Mouse (Mus musculus) bone marrow, adult 2 months (tissue): Measurements from ENCODE around the gene Olfr1018. TPM values are rescaled to one million over a fixed set of nuclear protein-coding genes. Genes with fewer than 3 reads are reported as not detected.

Source experiments
- H3K27ac ChIP-seq: fragments of 200-500 bp; 2 replicates; pipeline ENCODE4 v1.5.1; 2012; ENCODE audit warnings: low read depth, mild to moderate bottlenecking, control low read depth, inconsistent platforms, low read length; ENCODE audit not compliant: control insufficient read depth, poor library complexity, insufficient read depth
- H3K4me1 ChIP-seq: fragments of 200-500 bp; 2 replicates; pipeline ENCODE4 v1.6.1; 2011; ENCODE audit warnings: low read length; ENCODE audit not compliant: control insufficient read depth, insufficient read depth
- H3K4me3 ChIP-seq: fragments of 200-500 bp; replicated peaks from 2 replicates; pipeline ENCODE3; 2011; ENCODE audit warnings: mild to moderate bottlenecking, low read depth, low read length, control low read depth; ENCODE audit not compliant: control insufficient read depth
- CTCF ChIP-seq: fragments of 200-500 bp; IDR thresholded peaks from 2 replicates; pipeline ENCODE4 v1.5.1; 2011; ENCODE audit warnings: low read length, control low read depth; ENCODE audit not compliant: control insufficient read depth, insufficient read depth
- POLR2A ChIP-seq: fragments of 200-500 bp; IDR thresholded peaks from 2 replicates; pipeline ENCODE4 v1.6.1; 2011; ENCODE audit warnings: low read depth, mild to moderate bottlenecking, control low read depth, low read length, borderline replicate concordance; ENCODE audit not compliant: control insufficient read depth
- WGBS: fragments of 180-500 bp; shearing (Covaris S2); methylation state at CpG from one replicate; pipeline ENCODE4 v1.1.7; 2018; 5-methylcytosine and 5-hydroxymethylcytosine counted together
- polyA plus RNA-seq: library from polyadenylated mRNA; stranded (reverse); fragments of >200 nt; gene quantifications from 2 replicates; pipeline ENCODE4 v1.2.4, GENCODE M21; 2011; ENCODE audit warnings: low replicate concordance; ENCODE audit not compliant: missing spikeins, insufficient read depth, insufficient read length

Olfr1018 gene
- polyA plus RNA-seq: not detected in 2 replicates

- no peak within 1 kb of the TSS for H3K27ac ChIP-seq
- H3K4me3 ChIP-seq: no peak within 1 kb of the TSS
- TF ChIP-seq POLR2A (no peak), CTCF (no peak)
- H3K4me1 ChIP-seq: no peaks in the 10 kb centered on the region
Measured at GRCm38 (mm10) chr2:85818179-85818578, at the start of gene Olfr1018. TSS of gene Olfr1018 (plus strand) at chr2:85818479.

- TF ChIP-seq POLR2A: no peak
- TF ChIP-seq CTCF: no peak
- H3K4me3 ChIP-seq: no peak within 1 kb of the TSS
Measured at GRCm38 (mm10) chr2:85772413-85772812, 45.9 kb upstream of the Olfr1018 start, which contains the start of gene Olfr1014. TSS of gene Olfr1014 (plus strand) at chr2:85772713.

GRCm38 (mm10) chr2:85781717-85782116, 36.6 kb upstream of the Olfr1018 start, which contains the start of gene Olfr1015:
TSS of gene Olfr1015 (plus strand) at chr2:85782017.
- Histone ChIP-seq H3K27ac (no peak within 1 kb of the TSS), H3K4me1 (no peaks in the 10 kb centered on the region), H3K4me3 (no peak within 1 kb of the TSS)
- no peak for TF ChIP-seq POLR2A

More at GRCm38 (mm10) chr2:85772413-85772812, 45.9 kb upstream of the Olfr1018 start, which contains the start of gene Olfr1014:
- Histone ChIP-seq H3K27ac (no peak within 1 kb of the TSS), H3K4me1 (no peaks in the 10 kb centered on the region)

- WGBS: 64% methylated on average over 2 of the region's 2 CpGs
- no peak overlapping the region for H3K4me3 ChIP-seq
- no peak for TF ChIP-seq CTCF
Measured at GRCm38 (mm10) chr2:85792331-85792730, 25.9 kb upstream of the Olfr1018 start.

GRCm38 (mm10) chr2:85802444-85802843, 15.8 kb upstream of the Olfr1018 start, which contains the start of gene Olfr1016:
TSS of gene Olfr1016 (minus strand) at chr2:85802544.
- Histone ChIP-seq H3K4me1 (no peaks in the 10 kb centered on the region), H3K27ac (no peak within 1 kb of the TSS), H3K4me3 (no peak within 1 kb of the TSS)
- 76% methylated on average over 2 of the region's 2 CpGs for WGBS
- TF ChIP-seq CTCF (no peak), POLR2A (no peak)

More at GRCm38 (mm10) chr2:85792331-85792730, 25.9 kb upstream of the Olfr1018 start:
- Histone ChIP-seq H3K4me1 (no peaks in the 10 kb centered on the region), H3K27ac (no peak overlapping the region)

GRCm38 (mm10) chr2:85804501-85804900, 13.8 kb upstream of the Olfr1018 start:
- Histone ChIP-seq H3K27ac (no peak overlapping the region), H3K4me1 (no peaks in the 10 kb centered on the region), H3K4me3 (no peak overlapping the region)
- TF ChIP-seq POLR2A: no peak
- TF ChIP-seq CTCF: no peak
- WGBS: 83% methylated on average over 4 of the region's 4 CpGs

- TF ChIP-seq POLR2A (no peak), CTCF (no peak)
- H3K27ac ChIP-seq: no peak within 1 kb of the TSS
- no peak within 1 kb of the TSS for H3K4me3 ChIP-seq
- H3K4me1 ChIP-seq: no peaks in the 10 kb centered on the region
Measured at GRCm38 (mm10) chr2:85845383-85845782, 27.1 kb downstream of the Olfr1018 start, which contains the start of gene Olfr1019. TSS of gene Olfr1019 (minus strand) at chr2:85845483.

- TF ChIP-seq CTCF: no peak
- TF ChIP-seq POLR2A: no peak
Measured at GRCm38 (mm10) chr2:85846730-85847129, 28.5 kb downstream of the Olfr1018 start, which contains the start of gene Olfr1020. TSS of gene Olfr1020 (plus strand) at chr2:85847030.

GRCm38 (mm10) chr2:85868294-85868693, 50.0 kb downstream of the Olfr1018 start, which contains the start of gene Olfr1022:
TSS of gene Olfr1022 (plus strand) at chr2:85868594.
- WGBS: 44% methylated on average over 2 of the region's 2 CpGs
- TF ChIP-seq CTCF: no peak
- Histone ChIP-seq H3K4me1 (no peaks in the 10 kb centered on the region), H3K27ac (no peak within 1 kb of the TSS), H3K4me3 (no peak within 1 kb of the TSS)

More at GRCm38 (mm10) chr2:85846730-85847129, 28.5 kb downstream of the Olfr1018 start, which contains the start of gene Olfr1020:
- H3K4me3 ChIP-seq: no peak within 1 kb of the TSS
- WGBS: 62% methylated on average over 1 of the region's 1 CpGs
- H3K4me1 ChIP-seq: no peaks in the 10 kb centered on the region
- no peak within 1 kb of the TSS for H3K27ac ChIP-seq

Other genes with a start within 250 kb of the Olfr1018 start
- gene Olfr996, start 239.3 kb upstream of the Olfr1018 start, polyA plus RNA-seq: not detected in 2 replicates
- not detected in 2 replicates for gene Olfr998, start 229.5 kb upstream of the Olfr1018 start, polyA plus RNA-seq
- not detected in 2 replicates for gene Olfr1000, start 206.6 kb upstream of the Olfr1018 start, polyA plus RNA-seq
- not detected in 2 replicates for gene Olfr1002, start 167.8 kb upstream of the Olfr1018 start, polyA plus RNA-seq
- gene Olfr154, start 154.0 kb upstream of the Olfr1018 start, polyA plus RNA-seq: not detected in 2 replicates
- gene Olfr1006, start 139.7 kb upstream of the Olfr1018 start, polyA plus RNA-seq: not detected in 2 replicates
- gene Olfr1008, start 129.0 kb upstream of the Olfr1018 start, polyA plus RNA-seq: not detected in 2 replicates
- not detected in 2 replicates for gene Olfr1009, start 103.1 kb upstream of the Olfr1018 start, polyA plus RNA-seq
- gene Olfr1012, start 55.7 kb upstream of the Olfr1018 start, polyA plus RNA-seq: not detected in 2 replicates
- gene Olfr1013, start 51.4 kb upstream of the Olfr1018 start, polyA plus RNA-seq: not detected in 2 replicates
- gene Olfr1014, start 45.8 kb upstream of the Olfr1018 start, polyA plus RNA-seq: 0.52 TPM in 1 of 2 replicates, not detected in the other
- gene Olfr1015, start 36.5 kb upstream of the Olfr1018 start, polyA plus RNA-seq: not detected in 2 replicates
- not detected in 2 replicates for gene Olfr1016, start 15.9 kb upstream of the Olfr1018 start, polyA plus RNA-seq
- not detected in 2 replicates for gene Olfr1019, start 27.0 kb downstream of the Olfr1018 start, polyA plus RNA-seq
- not detected in 2 replicates for gene Olfr1020, start 28.6 kb downstream of the Olfr1018 start, polyA plus RNA-seq
- gene Olfr1022, start 50.1 kb downstream of the Olfr1018 start, polyA plus RNA-seq: not detected in 2 replicates
- not detected in 2 replicates for gene Olfr1023, start 67.2 kb downstream of the Olfr1018 start, polyA plus RNA-seq
- not detected in 2 replicates for gene Olfr1024, start 86.6 kb downstream of the Olfr1018 start, polyA plus RNA-seq
- not detected in 2 replicates for gene Olfr1025-ps1, start 96.7 kb downstream of the Olfr1018 start, polyA plus RNA-seq
- not detected in 2 replicates for gene Olfr1026, start 103.1 kb downstream of the Olfr1018 start, polyA plus RNA-seq
- gene Olfr1028, start 132.0 kb downstream of the Olfr1018 start, polyA plus RNA-seq: not detected in 2 replicates
- not detected in 2 replicates for gene Olfr1029, start 155.4 kb downstream of the Olfr1018 start, polyA plus RNA-seq
- gene Olfr1030, start 160.8 kb downstream of the Olfr1018 start, polyA plus RNA-seq: 0.65 TPM in 1 of 2 replicates, not detected in the other
- gene Olfr1031, start 171.8 kb downstream of the Olfr1018 start, polyA plus RNA-seq: not detected in 2 replicates
- not detected in 2 replicates for gene Olfr1032, start 187.1 kb downstream of the Olfr1018 start, polyA plus RNA-seq
- gene Olfr1033, start 202.2 kb downstream of the Olfr1018 start, polyA plus RNA-seq: not detected in 2 replicates
- gene Olfr1034, start 227.4 kb downstream of the Olfr1018 start, polyA plus RNA-seq: not detected in 2 replicates